Mouse (Mus musculus) ovary, postnatal 14 days (tissue): Measurements from ENCODE around the gene Ttf1.

Experiments used
- DNase-seq: peaks from one replicate; pipeline ENCODE4 v3.0.0; 2022; ENCODE audit warnings: low spot score

Ttf1 gene

GRCm38 (mm10) chr2:29124936-29125701 is 65.1 kb downstream of the Ttf1 start:
- peak; percentile 98 for DNase-seq

- DNase-seq = no peak
These were observed 70.2 kb downstream of the Ttf1 start for GRCm38 (mm10) chr2:29130118-29130899.

DNA sequence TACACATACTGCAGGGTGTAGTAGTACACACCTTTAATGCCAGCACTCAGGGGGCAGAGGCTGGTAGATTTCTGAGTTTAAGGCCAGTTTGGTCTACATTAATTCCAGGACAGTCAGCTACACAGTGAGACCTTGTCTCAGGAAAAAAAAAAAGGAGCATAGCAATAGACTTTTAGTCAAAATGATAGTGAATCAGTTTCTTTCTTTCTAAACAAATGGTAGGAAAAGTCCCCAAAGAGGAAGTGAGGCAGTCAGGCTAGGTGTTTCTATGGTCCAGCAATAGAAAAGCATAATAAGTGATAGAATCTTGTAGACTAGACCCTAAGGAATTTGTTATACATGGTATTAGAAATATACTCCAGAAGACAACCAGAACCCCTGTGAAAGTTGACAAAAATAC is 75.1 kb downstream of the Ttf1 start:
- DNase-seq = no peak
